Mouse (Mus musculus) liver, embryonic 15.5 days (tissue): ENCODE results near the gene Myt1l. TPM values are rescaled to one million over a fixed set of nuclear protein-coding genes. Genes with fewer than 3 reads are reported as not detected.

Experiments used
- ATAC-seq: fragments of 200-750 bp; cut with Nextera tagmentation; 2 replicates; pipeline ENCODE4 v1.8.0; 2017; ENCODE audit warnings: moderate number of reproducible peaks, mild to moderate bottlenecking, moderate library complexity; ENCODE audit not compliant: insufficient read depth
- H3K27ac ChIP-seq: fragments of 300-500 bp; sonication (generic); replicated peaks from 2 replicates; pipeline ENCODE4 v1.5.1; 2015; ENCODE audit warnings: mild to moderate bottlenecking, inconsistent platforms
- H3K27me3 ChIP-seq: fragments of 300-500 bp; sonication (generic); 2 replicates; pipeline ENCODE4 v1.6.1; 2015; ENCODE audit warnings: mild to moderate bottlenecking, inconsistent platforms
- H3K36me3 ChIP-seq: fragments of 300-500 bp; sonication (generic); replicated peaks from 2 replicates; pipeline ENCODE4 v1.6.1; 2015; ENCODE audit warnings: moderate library complexity, mild to moderate bottlenecking, inconsistent platforms
- H3K4me1 ChIP-seq: fragments of 300-500 bp; sonication (generic); replicated peaks from 2 replicates; pipeline ENCODE4 v1.6.1; 2015; ENCODE audit warnings: inconsistent platforms
- H3K4me2 ChIP-seq: fragments of 300-500 bp; sonication (generic); 2 replicates; pipeline ENCODE4 v1.6.1; 2015; ENCODE audit warnings: moderate library complexity, mild to moderate bottlenecking, inconsistent platforms
- H3K4me3 ChIP-seq: fragments of 300-500 bp; sonication (generic); replicated peaks from 2 replicates; pipeline ENCODE4 v1.5.1; 2015; ENCODE audit warnings: mild to moderate bottlenecking, inconsistent platforms
- H3K9ac ChIP-seq: fragments of 300-500 bp; sonication (generic); 2 replicates; pipeline ENCODE4 v1.6.1; 2015; ENCODE audit warnings: moderate library complexity, mild to moderate bottlenecking, inconsistent platforms
- H3K9me3 ChIP-seq: fragments of 300-500 bp; sonication (generic); replicated peaks from 2 replicates; pipeline ENCODE4 v1.6.1; 2016; ENCODE audit warnings: inconsistent platforms
- WGBS: fragments of 180-500 bp; shearing (Covaris S2); methylation state at CpG from one replicate; pipeline ENCODE4 v1.1.7; 2015; ENCODE audit warnings: mixed read lengths; ENCODE audit not compliant: insufficient replicate concordance; 5-methylcytosine and 5-hydroxymethylcytosine counted together
- polyA plus RNA-seq: library from polyadenylated mRNA; unstranded; fragments of >200 nt; fragmentation: Nextera tagmentation; extraction: Ambion mirVana; gene quantifications from 2 replicates; pipeline ENCODE4 v1.2.1, GENCODE M21; 2015

The Myt1l gene
- polyA plus RNA-seq, 1 experiment from 2014 or later: 0.05 TPM

DNA sequence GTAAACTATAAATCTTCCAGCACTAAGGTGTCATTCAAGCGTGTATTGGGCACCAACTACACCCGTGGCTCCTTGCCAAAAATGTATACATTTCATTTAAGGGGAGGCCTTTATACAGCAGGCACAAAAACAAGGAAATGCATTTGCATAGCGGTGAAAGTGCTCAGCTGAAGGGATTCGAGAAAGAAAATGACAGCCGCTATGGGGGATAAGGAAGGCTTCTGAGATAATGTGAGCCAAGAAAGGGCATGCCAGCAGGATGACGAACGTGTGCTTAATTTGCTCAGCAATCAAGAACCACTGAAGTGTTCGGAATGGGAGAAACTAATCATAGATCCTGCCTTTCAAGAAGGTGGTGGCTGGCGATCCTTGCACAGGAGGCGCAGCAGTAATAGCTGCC lies 170.8 kb downstream of the Myt1l start:
- 62% methylated on average over 10 of the region's 10 CpGs for WGBS
- no peak for ATAC-seq
- H3K36me3 ChIP-seq: no peaks in the 10 kb centered on the region
- no peak overlapping the region for H3K4me3 ChIP-seq
- no peaks in the 10 kb centered on the region for H3K9me3 ChIP-seq
- H3K4me1 ChIP-seq: no peaks in the 10 kb centered on the region
- H3K4me2 ChIP-seq: no peak overlapping the region
- no peaks in the 10 kb centered on the region for H3K27me3 ChIP-seq
- no peak overlapping the region for H3K27ac ChIP-seq
- no peak overlapping the region for H3K9ac ChIP-seq

DNA sequence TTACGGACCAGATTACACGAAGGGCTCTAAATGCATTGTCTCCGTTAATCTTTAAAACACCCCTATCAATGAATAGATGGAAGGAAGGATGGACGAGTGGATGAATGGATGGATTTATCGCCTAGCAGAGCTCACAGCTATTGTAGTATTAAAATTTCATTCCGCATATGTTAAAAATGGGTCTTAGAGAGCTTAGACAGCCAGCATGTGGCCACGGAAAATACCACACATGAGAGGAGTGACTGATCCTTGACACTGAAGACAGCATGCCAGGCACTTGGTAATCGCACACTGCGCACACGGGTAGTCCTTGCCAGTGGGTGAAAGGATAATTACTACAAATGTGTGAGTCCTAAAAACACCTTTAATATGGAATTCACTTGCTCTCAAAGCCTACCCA lies 171.2 kb downstream of the Myt1l start:
- ATAC-seq: no peak
- Histone ChIP-seq H3K4me2 (no peak overlapping the region), H3K9ac (no peak overlapping the region), H3K4me3 (no peak overlapping the region), H3K4me1 (no peaks in the 10 kb centered on the region), H3K9me3 (no peaks in the 10 kb centered on the region), H3K27me3 (no peaks in the 10 kb centered on the region), H3K36me3 (no peaks in the 10 kb centered on the region), H3K27ac (no peak overlapping the region)
- 74% methylated on average over 10 of the region's 10 CpGs for WGBS

DNA sequence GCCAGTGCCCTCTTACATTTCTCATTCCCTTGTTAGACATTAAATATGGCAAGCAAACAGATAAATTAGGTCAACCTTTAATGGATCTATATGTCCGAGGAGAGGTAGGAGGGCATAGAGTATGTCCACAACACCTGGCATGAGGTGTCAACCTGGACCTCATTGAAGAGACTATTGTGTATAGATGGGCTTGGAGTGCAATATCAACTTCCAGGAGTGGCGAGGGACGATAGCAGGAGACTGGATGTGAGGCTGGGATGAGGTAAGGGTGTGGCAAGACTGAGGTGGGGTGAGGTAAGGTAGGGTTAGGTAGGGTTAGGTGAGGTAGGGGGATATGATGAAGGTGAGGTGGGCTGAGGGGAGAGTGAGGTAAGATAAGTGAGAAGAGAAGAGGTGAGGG lies 171.8 kb downstream of the Myt1l start:
- H3K27me3 ChIP-seq: no peaks in the 10 kb centered on the region
- no peaks in the 10 kb centered on the region for H3K4me1 ChIP-seq
- no peak overlapping the region for H3K27ac ChIP-seq
- 56% methylated on average over 3 of the region's 3 CpGs for WGBS
- no peak overlapping the region for H3K4me3 ChIP-seq
- H3K9me3 ChIP-seq: no peaks in the 10 kb centered on the region
- H3K9ac ChIP-seq: no peak overlapping the region
- no peak for ATAC-seq
- H3K36me3 ChIP-seq: no peaks in the 10 kb centered on the region
- H3K4me2 ChIP-seq: no peak overlapping the region

- H3K36me3 ChIP-seq: no peaks in the 10 kb centered on the region
- 41% methylated on average over 4 of the region's 4 CpGs for WGBS
- no peaks in the 10 kb centered on the region for H3K4me1 ChIP-seq
- H3K4me2 ChIP-seq: no peak overlapping the region
- H3K27ac ChIP-seq: no peak overlapping the region
- ATAC-seq: no peak
- no peak overlapping the region for H3K9ac ChIP-seq
- H3K4me3 ChIP-seq: no peak overlapping the region
- H3K9me3 ChIP-seq: no peaks in the 10 kb centered on the region
- H3K27me3 ChIP-seq: no peaks in the 10 kb centered on the region
Observed at GRCm38 (mm10) chr12:29701076-29701475, 172.9 kb downstream of the Myt1l start.

DNA sequence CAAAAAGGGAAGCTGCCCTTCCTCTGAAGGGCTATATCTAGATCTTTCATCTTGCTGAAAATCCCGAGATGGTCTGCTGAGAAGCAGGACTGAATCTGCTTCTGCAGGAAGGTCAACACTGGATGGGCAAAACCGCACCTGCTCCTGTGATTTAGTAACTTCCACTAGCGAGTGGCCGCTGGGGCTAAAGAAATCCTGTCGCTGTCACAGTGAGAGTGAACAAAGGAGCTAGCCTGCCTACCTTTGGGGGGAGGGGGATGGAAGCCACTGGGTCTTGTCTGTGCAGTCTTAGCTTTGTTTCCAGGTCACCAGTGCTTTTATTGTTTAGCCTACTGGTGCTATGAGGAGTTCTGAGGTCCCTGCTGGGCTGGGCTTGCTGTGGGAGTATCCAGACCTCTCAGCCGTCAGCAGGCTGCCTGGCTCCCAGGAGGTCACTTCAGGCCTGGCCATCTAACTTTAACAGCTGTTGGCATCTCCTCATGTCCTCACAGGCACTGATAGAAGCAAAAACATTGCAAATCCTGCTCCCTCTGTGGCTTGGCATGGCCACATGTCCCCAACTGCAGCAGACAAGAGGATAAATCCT lies 173.6 kb downstream of the Myt1l start:
- Histone ChIP-seq H3K9me3 (no peaks in the 10 kb centered on the region), H3K27ac (no peak overlapping the region), H3K4me3 (no peak overlapping the region), H3K4me2 (no peak overlapping the region), H3K36me3 (no peaks in the 10 kb centered on the region), H3K9ac (no peak overlapping the region), H3K27me3 (no peaks in the 10 kb centered on the region), H3K4me1 (no peaks in the 10 kb centered on the region)
- no peak for ATAC-seq
- 12% methylated on average over 6 of the region's 6 CpGs for WGBS

DNA sequence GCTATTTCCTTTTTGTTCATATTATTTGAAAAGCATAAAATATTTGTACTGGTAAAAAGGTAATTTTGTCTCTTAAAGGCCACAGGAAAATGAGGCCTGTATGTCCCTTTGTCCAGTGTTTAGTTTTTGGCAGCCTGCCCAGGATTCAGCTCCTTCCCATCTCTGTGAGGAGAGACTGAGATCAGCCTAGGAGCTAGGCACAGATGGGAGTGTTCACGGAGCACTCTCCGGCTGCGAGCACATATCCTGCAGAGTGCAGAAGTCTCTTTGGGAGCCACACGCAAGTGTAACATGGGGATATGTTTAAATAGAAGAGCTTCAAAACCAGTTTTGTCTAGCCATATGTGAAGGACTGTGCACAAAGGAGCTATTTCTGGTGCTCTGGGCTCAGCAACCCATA lies 174.4 kb downstream of the Myt1l start:
- H3K9me3 ChIP-seq: no peaks in the 10 kb centered on the region
- H3K36me3 ChIP-seq: no peaks in the 10 kb centered on the region
- ATAC-seq: no peak
- H3K4me3 ChIP-seq: no peak overlapping the region
- no peak overlapping the region for H3K27ac ChIP-seq
- no peaks in the 10 kb centered on the region for H3K4me1 ChIP-seq
- no peak overlapping the region for H3K4me2 ChIP-seq
- WGBS: 71% methylated on average over 4 of the region's 4 CpGs
- no peaks in the 10 kb centered on the region for H3K27me3 ChIP-seq
- H3K9ac ChIP-seq: no peak overlapping the region

DNA sequence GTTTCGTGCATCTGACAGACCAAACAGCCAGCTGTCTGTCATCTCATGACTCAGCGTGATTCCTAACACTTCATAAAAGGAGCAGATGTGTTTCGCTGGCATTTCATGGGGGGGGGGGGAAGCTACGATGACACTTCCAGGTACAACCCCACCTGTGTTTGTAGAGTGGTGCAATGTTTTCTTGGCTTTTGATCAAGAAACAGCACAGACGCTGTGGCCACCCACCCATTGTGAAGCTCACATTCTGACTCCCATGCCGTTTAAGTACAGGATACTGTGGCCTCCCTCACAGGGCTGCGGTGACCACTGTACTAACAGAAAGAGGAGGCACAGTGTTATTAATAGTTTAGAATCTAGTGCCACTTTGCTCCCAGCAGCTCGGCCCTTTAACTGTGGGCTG lies 175.4 kb downstream of the Myt1l start:
- Histone ChIP-seq H3K27ac (no peak overlapping the region), H3K4me2 (no peak overlapping the region), H3K36me3 (no peaks in the 10 kb centered on the region), H3K9ac (no peak overlapping the region), H3K27me3 (no peaks in the 10 kb centered on the region), H3K4me1 (no peaks in the 10 kb centered on the region), H3K9me3 (no peaks in the 10 kb centered on the region), H3K4me3 (no peak overlapping the region)
- no peak for ATAC-seq
- WGBS: 46% methylated on average over 8 of the region's 8 CpGs

GRCm38 (mm10) chr12:29707094-29707493 lies 178.9 kb downstream of the Myt1l start:
- no peak overlapping the region for H3K27ac ChIP-seq
- no peaks in the 10 kb centered on the region for H3K27me3 ChIP-seq
- no peak overlapping the region for H3K4me3 ChIP-seq
- H3K36me3 ChIP-seq: no peaks in the 10 kb centered on the region
- no peak for ATAC-seq
- no peak overlapping the region for H3K9ac ChIP-seq
- no peak overlapping the region for H3K4me2 ChIP-seq
- no peaks in the 10 kb centered on the region for H3K4me1 ChIP-seq
- 64% methylated on average over 3 of the region's 3 CpGs for WGBS
- no peaks in the 10 kb centered on the region for H3K9me3 ChIP-seq

DNA sequence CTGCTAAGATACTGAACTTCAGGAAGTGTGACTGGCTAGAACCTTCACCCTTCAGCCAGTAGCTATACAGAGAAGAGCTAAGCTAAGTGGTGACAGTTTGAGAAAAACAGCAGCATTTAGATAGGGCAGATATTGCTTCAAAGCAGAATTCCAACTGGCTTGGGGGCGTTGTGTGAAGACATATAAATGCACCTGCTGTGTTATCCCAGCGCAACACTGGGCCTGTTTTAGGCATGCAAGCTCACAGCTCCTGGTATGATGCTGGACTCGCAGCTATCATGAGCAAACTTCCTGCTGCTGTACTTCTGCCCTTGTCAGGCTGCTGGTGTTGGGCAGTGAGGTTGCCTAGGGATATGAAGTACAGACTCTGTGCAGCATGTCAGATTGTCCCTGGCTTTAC lies 180.0 kb downstream of the Myt1l start:
- H3K4me3 ChIP-seq: no peak overlapping the region
- no peaks in the 10 kb centered on the region for H3K9me3 ChIP-seq
- H3K27ac ChIP-seq: no peak overlapping the region
- H3K9ac ChIP-seq: no peak overlapping the region
- no peaks in the 10 kb centered on the region for H3K4me1 ChIP-seq
- 51% methylated on average over 3 of the region's 3 CpGs for WGBS
- no peak overlapping the region for H3K4me2 ChIP-seq
- H3K36me3 ChIP-seq: no peaks in the 10 kb centered on the region
- H3K27me3 ChIP-seq: no peaks in the 10 kb centered on the region
- no peak for ATAC-seq

GRCm38 (mm10) chr12:29712795-29713721 lies 184.9 kb downstream of the Myt1l start:
- Histone ChIP-seq H3K9ac (no peak overlapping the region), H3K27ac (no peak overlapping the region), H3K9me3 (no peaks in the 10 kb centered on the region), H3K4me3 (no peak overlapping the region), H3K4me1 (no peaks in the 10 kb centered on the region), H3K27me3 (no peaks in the 10 kb centered on the region), H3K36me3 (no peaks in the 10 kb centered on the region), H3K4me2 (no peak overlapping the region)
- 62% methylated on average over 13 of the region's 15 CpGs for WGBS
- ATAC-seq: no peak

DNA sequence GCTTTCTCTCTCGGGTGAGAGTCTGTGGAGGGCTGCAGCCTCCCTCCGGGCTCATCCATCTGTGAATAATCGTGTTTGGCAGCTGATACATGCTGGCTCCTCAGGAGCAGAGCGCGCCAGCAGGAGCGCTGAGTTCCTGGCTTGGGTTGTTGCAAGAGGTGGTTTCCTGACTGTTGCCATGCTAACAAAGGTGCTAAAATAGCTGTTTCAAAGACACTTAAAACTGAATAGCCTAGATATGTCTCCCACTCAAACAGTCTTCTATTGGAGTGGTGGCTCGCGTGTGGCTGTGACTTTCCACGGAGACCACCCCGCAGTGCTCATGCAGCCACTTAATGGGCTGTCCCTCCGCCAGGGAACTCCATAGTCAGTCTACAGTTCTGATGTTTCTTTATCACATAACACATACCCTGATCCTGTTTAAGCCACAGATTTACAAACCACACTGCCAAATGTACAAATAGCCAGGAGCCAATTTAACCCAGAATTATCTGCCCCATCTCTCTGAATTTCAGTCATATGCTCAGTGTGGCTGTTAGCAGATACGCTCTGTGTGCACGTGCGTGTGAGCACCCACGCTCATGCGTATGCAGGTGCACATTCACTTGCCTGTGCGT lies 195.6 kb downstream of the Myt1l start:
- H3K4me1 ChIP-seq: no peaks in the 10 kb centered on the region
- H3K4me3 ChIP-seq: no peak overlapping the region
- H3K27me3 ChIP-seq: no peaks in the 10 kb centered on the region
- no peaks in the 10 kb centered on the region for H3K9me3 ChIP-seq
- H3K4me2 ChIP-seq: no peak overlapping the region
- no peaks in the 10 kb centered on the region for H3K36me3 ChIP-seq
- H3K9ac ChIP-seq: no peak overlapping the region
- no peak for ATAC-seq
- H3K27ac ChIP-seq: no peak overlapping the region
- 74% methylated on average over 17 of the region's 17 CpGs for WGBS
